Mouse (Mus musculus) stomach, embryonic 15.5 days (tissue): ENCODE results near the gene Cxcr4. TPM values are rescaled to one million over a fixed set of nuclear protein-coding genes. Genes with fewer than 3 reads are reported as not detected.

Experiments
- ATAC-seq: fragments of 200-750 bp; cut with Nextera tagmentation; 2 replicates; pipeline ENCODE4 v1.8.0; 2017; ENCODE audit warnings: low read depth, moderate number of reproducible peaks, moderate TSS enrichment; ENCODE audit not compliant: insufficient read depth, low FRiP score
- H3K27ac ChIP-seq: fragments of 300-500 bp; sonication (generic); 2 replicates; pipeline ENCODE4 v1.5.1; 2015; ENCODE audit warnings: mild to moderate bottlenecking, inconsistent platforms
- H3K27me3 ChIP-seq: fragments of 300-500 bp; sonication (generic); replicated peaks from 2 replicates; pipeline ENCODE4 v1.6.1; 2015; ENCODE audit warnings: inconsistent platforms
- H3K36me3 ChIP-seq: fragments of 300-500 bp; sonication (generic); 2 replicates; pipeline ENCODE4 v1.6.1; 2015; ENCODE audit warnings: inconsistent platforms
- H3K4me1 ChIP-seq: fragments of 300-500 bp; sonication (generic); 2 replicates; pipeline ENCODE4 v1.6.1; 2015; ENCODE audit warnings: inconsistent platforms
- H3K4me2 ChIP-seq: fragments of 300-500 bp; sonication (generic); 2 replicates; pipeline ENCODE4 v1.6.1; 2015; ENCODE audit warnings: mild to moderate bottlenecking, inconsistent platforms
- H3K4me3 ChIP-seq: fragments of 300-500 bp; sonication (generic); replicated peaks from 2 replicates; pipeline ENCODE4 v1.5.1; 2015; ENCODE audit warnings: inconsistent platforms
- H3K9ac ChIP-seq: fragments of 300-500 bp; sonication (generic); 2 replicates; pipeline ENCODE4 v1.6.1; 2015; ENCODE audit warnings: inconsistent platforms
- H3K9me3 ChIP-seq: fragments of 300-500 bp; sonication (generic); 2 replicates; pipeline ENCODE4 v1.6.1; 2016; ENCODE audit warnings: inconsistent platforms
- WGBS: fragments of 180-500 bp; shearing (Covaris S2); methylation state at CpG from one replicate; pipeline ENCODE4 v1.1.7; 2015; 5-methylcytosine and 5-hydroxymethylcytosine counted together
- polyA plus RNA-seq: library from polyadenylated mRNA; unstranded; fragments of >200 nt; fragmentation: Nextera tagmentation; extraction: Ambion mirVana; gene quantifications from 2 replicates; pipeline ENCODE4 v1.2.1, GENCODE M21; 2015

The Cxcr4 gene
- polyA plus RNA-seq = 5.8 and 6.1 TPM in 2 replicates

DNA sequence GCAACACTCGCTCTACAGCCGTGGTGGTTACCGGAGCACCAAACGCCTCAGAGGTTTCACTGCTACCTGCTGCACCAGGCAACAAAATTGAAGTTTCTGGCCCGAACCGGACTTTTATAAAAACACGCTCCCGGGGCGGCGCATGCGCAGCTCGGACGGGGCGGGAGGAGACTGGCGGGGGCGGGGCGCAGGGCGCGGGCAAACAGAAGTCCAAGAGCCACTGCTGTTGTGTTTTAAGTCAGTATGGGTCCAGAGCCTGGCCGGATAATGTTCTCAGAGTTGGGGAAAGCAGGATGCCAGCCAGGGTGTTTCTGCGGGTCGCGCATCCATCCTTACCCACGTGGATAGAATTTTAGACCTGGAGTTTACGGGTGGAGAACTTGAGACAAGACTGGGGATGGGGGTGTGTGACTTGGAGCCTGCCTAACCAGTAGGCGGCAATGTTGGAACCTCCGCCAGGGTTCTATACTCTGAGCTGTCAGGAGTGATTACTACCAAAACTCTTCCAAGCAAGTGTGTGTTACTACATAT, at the start of gene Cxcr4:
Cxcr4 (minus strand) TSS at position 83 of the 531 bp plus-strand sequence.
- under 1% methylated on average over 27 of the region's 27 CpGs for WGBS
- no peaks in the 10 kb centered on the region for H3K9me3 ChIP-seq
- H3K4me2 ChIP-seq = peak within 1 kb of the TSS; percentile 86
- H3K27ac ChIP-seq = peak within 1 kb of the TSS; percentile 63
- H3K27me3 ChIP-seq = no peaks in the 10 kb centered on the region
- no peaks in the 10 kb centered on the region for H3K36me3 ChIP-seq
- H3K4me1 ChIP-seq = peaks cover 20% of the 10 kb centered on the region; the same call in 1 of the 2 replicates
- H3K4me3 ChIP-seq = peak within 1 kb of the TSS; percentile 52
- peak; percentile 80 for ATAC-seq
- peak within 1 kb of the TSS; percentile 43 for H3K9ac ChIP-seq

DNA sequence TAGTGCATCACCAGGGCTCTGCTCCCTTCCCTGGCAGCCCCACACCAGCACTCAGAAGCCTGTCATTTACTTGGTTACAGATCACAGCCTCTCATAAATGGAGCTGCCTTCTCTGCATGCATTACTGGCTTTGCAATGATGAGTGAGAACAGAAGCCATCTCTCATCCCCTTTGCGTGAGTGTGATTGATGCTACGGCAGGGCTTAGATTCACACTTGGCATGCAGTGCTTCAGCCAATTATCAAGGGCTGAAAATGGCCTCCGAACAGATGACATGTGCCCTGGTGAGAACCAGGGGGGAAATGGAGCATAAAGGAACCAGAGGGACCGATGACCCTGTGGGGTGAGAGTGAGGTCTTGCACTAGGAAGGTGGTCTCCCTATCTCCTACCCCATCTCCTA, 47.6 kb upstream of the Cxcr4 start:
- H3K36me3 ChIP-seq = no peaks in the 10 kb centered on the region
- H3K4me1 ChIP-seq = 0 out of 2 replicates have a peak, but pooled peaks cover 13% of the 10 kb centered on the region
- no peak overlapping the region for H3K9ac ChIP-seq
- H3K9me3 ChIP-seq = no peaks in the 10 kb centered on the region
- no peak for ATAC-seq
- 49% methylated on average over 4 of the region's 4 CpGs for WGBS
- H3K27ac ChIP-seq = no peak overlapping the region
- no peak overlapping the region for H3K4me2 ChIP-seq
- H3K4me3 ChIP-seq = no peak overlapping the region
- no peaks in the 10 kb centered on the region for H3K27me3 ChIP-seq

DNA sequence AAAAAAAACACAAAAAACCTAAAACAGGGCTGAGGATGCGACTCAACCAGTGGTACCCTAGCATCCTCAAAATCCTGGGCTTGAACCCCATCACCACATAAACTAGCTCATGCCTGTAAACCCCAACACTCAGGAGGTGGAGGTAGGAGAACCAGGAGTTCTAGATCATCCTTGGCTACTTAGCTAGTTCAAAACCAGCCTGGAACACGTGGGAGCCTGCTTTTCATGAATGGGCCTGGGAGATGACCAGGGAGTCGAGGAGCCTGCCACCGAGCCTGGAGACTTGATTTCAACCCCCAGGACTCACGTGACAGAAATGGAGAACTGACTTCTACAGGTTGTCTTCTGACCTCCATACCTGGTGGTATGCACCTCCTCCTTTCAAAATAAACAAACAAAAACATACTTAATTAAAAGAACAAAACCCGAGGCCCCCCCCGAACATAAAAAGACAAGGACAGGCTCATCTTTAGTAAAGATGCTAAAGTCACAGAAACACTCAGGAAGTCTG, 45.2 kb upstream of the Cxcr4 start:
- WGBS = 90% methylated on average over 7 of the region's 7 CpGs
- Histone ChIP-seq H3K4me1 (no peaks in the 10 kb centered on the region), H3K27me3 (no peaks in the 10 kb centered on the region)

DNA sequence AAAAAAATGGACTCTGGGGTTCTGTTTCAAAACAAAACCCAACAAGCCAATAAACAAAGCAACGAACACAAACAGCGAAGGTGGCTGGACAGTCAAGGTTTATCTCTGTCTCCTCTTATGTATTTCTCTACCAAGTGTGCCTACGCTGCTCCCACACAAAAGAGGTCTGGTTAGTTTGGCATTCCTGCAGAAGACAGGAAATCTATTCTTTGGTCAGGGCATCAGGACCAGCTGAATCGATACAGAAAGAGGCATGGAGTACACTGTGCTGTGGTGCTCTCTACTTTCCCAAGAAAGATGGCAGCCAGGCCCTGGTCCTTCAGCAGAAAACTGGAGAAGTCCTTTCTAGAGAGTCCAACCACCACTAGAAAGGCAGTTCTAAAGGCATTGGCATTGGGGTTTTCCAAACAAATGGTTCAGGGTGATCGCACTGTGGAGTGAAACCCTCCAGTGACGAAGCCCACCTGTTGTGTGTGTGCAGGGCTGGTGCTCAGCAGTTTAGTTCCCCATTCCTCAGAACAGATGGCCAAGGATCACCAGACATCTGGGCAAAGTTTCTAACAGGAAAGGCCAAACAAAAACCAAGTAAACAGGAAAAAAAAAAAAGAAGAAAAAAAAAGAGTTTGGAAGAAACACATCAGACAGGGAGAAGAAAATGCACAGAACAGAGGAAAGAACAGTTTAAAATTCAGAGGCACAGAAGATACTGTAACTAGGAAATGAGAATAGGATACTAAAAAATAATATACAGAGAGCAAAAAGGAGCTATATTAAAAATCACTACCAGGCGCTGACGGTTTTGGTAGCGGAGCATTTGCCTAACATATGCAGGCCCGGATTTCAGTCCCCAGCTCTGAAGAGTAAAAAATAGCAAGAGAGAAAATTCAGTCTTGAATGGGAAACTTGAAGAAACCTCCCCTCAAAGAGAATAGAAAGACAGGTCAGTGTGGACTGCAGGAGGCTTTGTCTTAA, 44.5 kb upstream of the Cxcr4 start:
- no peak for ATAC-seq
- no peaks in the 10 kb centered on the region for H3K27me3 ChIP-seq
- no peaks in the 10 kb centered on the region for H3K9me3 ChIP-seq
- H3K36me3 ChIP-seq = no peaks in the 10 kb centered on the region
- no peak overlapping the region for H3K27ac ChIP-seq
- H3K4me2 ChIP-seq = no peak overlapping the region
- no peak overlapping the region for H3K9ac ChIP-seq
- no peaks in the 10 kb centered on the region for H3K4me1 ChIP-seq
- WGBS = 78% methylated on average over 10 of the region's 10 CpGs
- no peak overlapping the region for H3K4me3 ChIP-seq

More for the DNA sequence above, 45.2 kb upstream of the Cxcr4 start:
- no peak overlapping the region for H3K4me2 ChIP-seq
- no peak overlapping the region for H3K4me3 ChIP-seq
- H3K27ac ChIP-seq = no peak overlapping the region
- no peak overlapping the region for H3K9ac ChIP-seq
- no peak for ATAC-seq
- H3K36me3 ChIP-seq = no peaks in the 10 kb centered on the region
- H3K9me3 ChIP-seq = no peaks in the 10 kb centered on the region

DNA sequence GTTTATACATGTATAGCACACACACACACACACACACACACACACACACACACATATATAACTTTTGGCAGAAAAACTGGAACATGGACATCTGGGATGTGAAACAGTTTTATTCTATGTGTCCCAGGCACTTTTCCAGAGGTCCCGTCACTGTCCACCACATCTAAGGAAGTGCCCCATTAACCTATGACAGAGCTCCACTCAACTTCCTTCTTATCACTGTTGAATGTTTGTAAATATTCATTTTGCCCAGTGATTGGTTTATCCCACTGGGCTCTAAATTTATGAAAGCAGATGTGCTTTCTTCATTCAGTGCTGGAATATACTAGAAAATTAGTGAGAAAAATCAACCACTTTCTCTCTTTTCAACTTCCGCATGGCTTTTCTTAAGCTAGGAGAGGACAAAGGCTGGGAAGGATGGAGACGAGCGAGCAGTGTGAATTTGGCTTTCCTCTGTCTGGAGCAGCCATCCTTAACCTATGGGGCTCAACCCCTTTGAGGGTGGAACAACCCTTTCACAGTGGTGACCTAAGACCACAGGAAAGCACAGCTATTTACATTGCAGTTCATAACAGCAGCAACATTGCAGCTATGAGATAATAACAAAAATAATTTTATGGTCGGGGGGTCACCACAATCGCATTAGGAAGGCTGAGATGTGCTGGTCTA, 41.8 kb upstream of the Cxcr4 start:
- Histone ChIP-seq H3K9me3 (no peaks in the 10 kb centered on the region), H3K4me1 (no peaks in the 10 kb centered on the region), H3K27ac (no peak overlapping the region), H3K27me3 (no peaks in the 10 kb centered on the region), H3K4me3 (no peak overlapping the region), H3K9ac (no peak overlapping the region), H3K4me2 (no peak overlapping the region), H3K36me3 (no peaks in the 10 kb centered on the region)
- ATAC-seq = no peak
- WGBS = 61% methylated on average over 6 of the region's 6 CpGs

DNA sequence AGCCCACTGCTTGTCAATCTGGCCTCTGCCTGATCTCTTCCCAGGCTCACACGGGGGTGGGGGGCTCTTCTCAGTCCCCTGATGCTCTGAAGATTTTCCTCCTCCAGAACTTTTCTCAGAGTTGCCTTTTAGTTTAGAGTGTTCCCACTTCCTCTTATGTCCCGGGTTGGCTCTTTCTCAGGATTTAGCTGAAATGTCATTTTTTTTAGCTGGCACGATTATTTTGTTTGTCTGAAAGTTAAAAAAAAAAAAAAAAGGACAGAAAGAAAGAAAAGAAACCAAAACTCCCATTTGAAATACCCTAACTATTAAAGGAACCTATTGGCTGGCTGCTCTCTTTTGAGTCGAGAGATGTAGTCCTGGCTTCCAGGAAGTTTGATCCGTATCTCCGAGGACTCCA, 40.4 kb upstream of the Cxcr4 start:
- H3K4me2 ChIP-seq = no peak overlapping the region
- no peaks in the 10 kb centered on the region for H3K9me3 ChIP-seq
- WGBS = 63% methylated on average over 6 of the region's 6 CpGs
- ATAC-seq = no peak
- H3K4me1 ChIP-seq = no peaks in the 10 kb centered on the region
- no peak overlapping the region for H3K4me3 ChIP-seq
- H3K9ac ChIP-seq = no peak overlapping the region
- H3K36me3 ChIP-seq = no peaks in the 10 kb centered on the region
- no peaks in the 10 kb centered on the region for H3K27me3 ChIP-seq
- no peak overlapping the region for H3K27ac ChIP-seq

DNA sequence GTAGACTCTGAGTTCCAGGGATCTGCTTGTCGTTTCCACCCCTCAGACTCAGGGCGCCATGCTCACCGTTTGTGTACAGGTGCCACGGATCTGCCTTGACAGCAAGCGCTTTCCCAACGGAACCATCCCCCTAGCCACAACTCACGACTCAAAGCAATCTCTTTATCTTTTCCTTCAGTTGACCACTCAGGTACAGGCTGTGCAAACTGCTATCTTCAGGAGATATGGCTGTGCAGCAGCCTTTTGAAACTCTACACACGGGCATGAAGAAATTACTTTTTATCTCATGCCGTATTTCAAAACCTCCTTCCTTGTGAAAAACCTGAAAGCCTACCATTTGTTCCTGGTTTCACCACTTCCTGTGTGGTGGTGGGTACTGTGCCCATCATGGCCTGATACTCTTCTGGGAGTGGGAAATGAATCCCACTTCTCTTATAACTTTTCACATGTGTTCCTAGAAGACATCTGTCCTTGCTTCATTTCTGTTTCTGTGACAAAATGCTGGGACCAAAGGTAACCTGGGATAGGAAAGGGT, 34.1 kb upstream of the Cxcr4 start:
- ATAC-seq = peak; percentile 22; the same call in 1 of the 2 replicates
- no peaks in the 10 kb centered on the region for H3K9me3 ChIP-seq
- H3K9ac ChIP-seq = no peak overlapping the region
- no peak overlapping the region for H3K4me2 ChIP-seq
- H3K4me3 ChIP-seq = no peak overlapping the region
- H3K4me1 ChIP-seq = 0 out of 2 replicates have a peak, but pooled peaks cover 6% of the 10 kb centered on the region
- no peak overlapping the region for H3K27ac ChIP-seq
- no peaks in the 10 kb centered on the region for H3K27me3 ChIP-seq
- 60% methylated on average over 9 of the region's 9 CpGs for WGBS
- H3K36me3 ChIP-seq = no peaks in the 10 kb centered on the region

DNA sequence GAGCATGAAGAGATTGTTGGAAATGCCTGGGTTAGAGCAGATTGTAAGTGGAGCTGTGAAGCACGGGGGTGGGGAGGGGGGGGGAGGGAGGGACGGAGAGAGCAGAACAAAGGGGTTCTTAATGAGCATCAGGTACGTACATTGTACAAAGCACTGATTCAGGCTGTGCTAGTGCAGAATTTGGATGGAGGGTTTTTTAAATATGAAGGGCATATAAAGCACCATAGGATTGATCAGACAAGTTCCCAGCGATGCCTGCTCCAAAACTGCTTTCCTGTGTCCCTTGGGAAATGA, 31.4 kb upstream of the Cxcr4 start:
- Histone ChIP-seq H3K9ac (no peak overlapping the region), H3K9me3 (no peaks in the 10 kb centered on the region), H3K4me2 (no peak overlapping the region), H3K4me3 (no peak overlapping the region), H3K36me3 (no peaks in the 10 kb centered on the region), H3K4me1 (0 out of 2 replicates have a peak, but pooled peaks cover 6% of the 10 kb centered on the region), H3K27ac (no peak overlapping the region), H3K27me3 (no peaks in the 10 kb centered on the region)
- no peak for ATAC-seq
- 53% methylated on average over 4 of the region's 4 CpGs for WGBS

DNA sequence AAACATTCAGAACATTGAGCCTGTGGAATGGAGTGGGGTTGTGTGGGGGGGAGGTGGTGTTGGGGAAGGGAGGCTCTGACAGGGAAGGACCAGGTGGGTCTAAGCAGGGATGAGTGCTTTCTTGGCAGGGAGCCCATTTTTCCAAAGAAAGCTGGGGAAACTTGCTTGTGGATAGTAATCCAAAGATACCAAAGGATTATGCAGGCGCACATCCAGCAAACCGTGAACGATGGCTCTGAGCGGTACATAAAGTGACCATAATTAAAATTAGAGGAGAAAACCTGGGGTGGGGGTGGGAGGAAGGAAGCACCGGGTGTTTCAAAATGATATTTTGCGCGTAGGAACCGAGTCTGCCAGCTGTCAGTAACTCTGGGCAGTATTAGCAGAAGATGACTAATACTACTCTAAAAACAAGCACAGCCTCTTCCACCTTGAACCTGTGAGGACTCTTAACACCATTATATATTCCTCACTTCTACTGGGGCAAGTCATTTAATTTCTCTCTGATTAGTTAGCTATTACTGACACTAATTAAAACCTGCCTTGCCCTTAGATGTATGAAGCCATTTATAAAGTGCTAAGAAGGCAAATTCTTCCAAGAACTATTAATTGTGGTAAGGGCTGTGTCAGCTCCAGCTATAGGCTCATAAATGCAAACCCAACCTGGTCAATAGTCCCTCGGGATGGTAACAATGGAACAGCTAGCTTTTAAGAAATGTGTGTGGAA, 30.9 kb upstream of the Cxcr4 start:
- 0 out of 2 replicates have a peak, but pooled peaks cover 6% of the 10 kb centered on the region for H3K4me1 ChIP-seq
- H3K4me3 ChIP-seq = no peak overlapping the region
- no peaks in the 10 kb centered on the region for H3K27me3 ChIP-seq
- peak; percentile 32 for ATAC-seq
- no peak overlapping the region for H3K4me2 ChIP-seq
- no peaks in the 10 kb centered on the region for H3K9me3 ChIP-seq
- no peak overlapping the region for H3K9ac ChIP-seq
- H3K27ac ChIP-seq = no peak overlapping the region
- WGBS = 29% methylated on average over 9 of the region's 9 CpGs
- H3K36me3 ChIP-seq = no peaks in the 10 kb centered on the region

DNA sequence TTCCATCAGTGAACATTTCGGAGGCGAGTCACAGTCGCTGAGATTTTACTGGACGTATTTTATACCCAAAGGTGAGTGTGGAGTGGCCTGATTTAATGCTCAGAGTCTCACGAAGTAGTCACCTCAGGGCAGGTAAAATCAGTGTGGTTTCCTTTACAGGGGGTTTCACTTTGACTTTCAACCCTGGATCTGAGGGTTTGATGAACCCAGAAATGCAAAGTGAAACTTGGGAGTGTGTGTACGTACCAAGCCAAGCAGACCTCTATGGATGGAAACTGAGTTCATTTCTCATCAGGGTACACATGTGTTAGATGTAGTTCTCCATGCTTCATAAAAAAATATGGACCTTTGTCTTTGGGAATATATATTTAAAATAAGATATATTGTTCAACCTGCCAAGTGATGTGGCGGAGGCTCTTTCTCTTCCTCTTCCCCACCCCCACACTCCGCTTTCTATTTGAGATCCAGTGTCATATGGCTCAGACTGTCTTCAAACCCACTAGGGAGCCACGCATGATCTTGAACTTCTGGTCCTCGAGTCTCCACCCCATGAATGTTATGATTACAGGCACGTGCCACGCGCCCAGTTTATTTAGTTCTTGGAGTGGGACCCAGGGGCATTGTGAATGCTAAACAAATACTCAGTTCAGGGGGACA, 25.7 kb upstream of the Cxcr4 start:
- Histone ChIP-seq H3K4me1 (0 out of 2 replicates have a peak, but pooled peaks cover 6% of the 10 kb centered on the region), H3K27ac (no peak overlapping the region), H3K9me3 (no peaks in the 10 kb centered on the region), H3K27me3 (no peaks in the 10 kb centered on the region), H3K9ac (no peak overlapping the region), H3K4me2 (no peak overlapping the region), H3K36me3 (no peaks in the 10 kb centered on the region), H3K4me3 (no peak overlapping the region)
- 87% methylated on average over 13 of the region's 13 CpGs for WGBS
- ATAC-seq = no peak

DNA sequence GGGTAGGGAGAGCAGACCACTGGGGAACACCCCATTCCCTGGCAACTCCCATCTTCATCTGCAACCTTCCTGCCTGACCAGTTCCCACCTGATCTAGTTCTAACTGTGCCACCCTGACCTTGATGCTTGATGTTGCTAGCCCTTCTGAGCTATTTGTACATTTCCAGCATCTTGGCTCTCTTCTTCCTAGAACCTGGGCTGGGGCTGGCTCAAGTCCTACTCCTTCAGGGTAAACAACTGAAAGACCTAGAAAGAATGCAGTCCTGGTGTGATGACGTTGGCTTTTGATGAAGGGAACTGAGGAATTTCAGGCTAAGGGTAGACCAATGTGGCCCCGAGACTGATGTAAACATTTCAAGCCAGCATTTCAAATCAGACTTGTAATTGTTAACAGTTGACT, 24.5 kb upstream of the Cxcr4 start:
- 0 out of 2 replicates have a peak, but pooled peaks cover 3% of the 10 kb centered on the region for H3K4me1 ChIP-seq
- WGBS = 24% methylated on average over 2 of the region's 2 CpGs
- ATAC-seq = no peak
- H3K9ac ChIP-seq = no peak overlapping the region
- H3K27ac ChIP-seq = no peak overlapping the region
- H3K4me3 ChIP-seq = no peak overlapping the region
- no peaks in the 10 kb centered on the region for H3K9me3 ChIP-seq
- no peaks in the 10 kb centered on the region for H3K27me3 ChIP-seq
- no peak overlapping the region for H3K4me2 ChIP-seq
- H3K36me3 ChIP-seq = no peaks in the 10 kb centered on the region
